Mouse (Mus musculus) heart, adult 2 months (tissue): ENCODE data around the gene Sh3tc1.

Experiments
- CTCF ChIP-seq: fragments of 200-600 bp; IDR thresholded peaks from 2 replicates; pipeline ENCODE4 v1.8.1; 2022; ENCODE audit warnings: antibody characterized with exemption, mild to moderate bottlenecking, moderate library complexity
- EP300 ChIP-seq: fragments of 200-500 bp; IDR thresholded peaks from 2 replicates; pipeline ENCODE4 v1.6.1; 2011; ENCODE audit warnings: low read depth, low read length, control low read depth; ENCODE audit not compliant: insufficient read depth
- POLR2A ChIP-seq: fragments of 200-500 bp; IDR thresholded peaks from 2 replicates; pipeline ENCODE4 v1.6.1; 2011; ENCODE audit warnings: mild to moderate bottlenecking, low read depth, low read length, control low read depth; ENCODE audit not compliant: insufficient read depth

- no peak for TF ChIP-seq POLR2A
- no peak for TF ChIP-seq CTCF
- no peak for TF ChIP-seq EP300
Observed at GRCm38 (mm10) chr5:35739536-35740278, at the start of gene Sh3tc1.
